Mouse (Mus musculus): ENCODE results near the gene C1galt1. TPM values are rescaled to one million over a fixed set of nuclear protein-coding genes. Genes with fewer than 3 reads are reported as not detected.

The C1galt1 gene
- polyA plus RNA-seq (2012; ENCODE audit: low replicate concordance) = 7.4 and 10.2 TPM in 2 replicates

DNA sequence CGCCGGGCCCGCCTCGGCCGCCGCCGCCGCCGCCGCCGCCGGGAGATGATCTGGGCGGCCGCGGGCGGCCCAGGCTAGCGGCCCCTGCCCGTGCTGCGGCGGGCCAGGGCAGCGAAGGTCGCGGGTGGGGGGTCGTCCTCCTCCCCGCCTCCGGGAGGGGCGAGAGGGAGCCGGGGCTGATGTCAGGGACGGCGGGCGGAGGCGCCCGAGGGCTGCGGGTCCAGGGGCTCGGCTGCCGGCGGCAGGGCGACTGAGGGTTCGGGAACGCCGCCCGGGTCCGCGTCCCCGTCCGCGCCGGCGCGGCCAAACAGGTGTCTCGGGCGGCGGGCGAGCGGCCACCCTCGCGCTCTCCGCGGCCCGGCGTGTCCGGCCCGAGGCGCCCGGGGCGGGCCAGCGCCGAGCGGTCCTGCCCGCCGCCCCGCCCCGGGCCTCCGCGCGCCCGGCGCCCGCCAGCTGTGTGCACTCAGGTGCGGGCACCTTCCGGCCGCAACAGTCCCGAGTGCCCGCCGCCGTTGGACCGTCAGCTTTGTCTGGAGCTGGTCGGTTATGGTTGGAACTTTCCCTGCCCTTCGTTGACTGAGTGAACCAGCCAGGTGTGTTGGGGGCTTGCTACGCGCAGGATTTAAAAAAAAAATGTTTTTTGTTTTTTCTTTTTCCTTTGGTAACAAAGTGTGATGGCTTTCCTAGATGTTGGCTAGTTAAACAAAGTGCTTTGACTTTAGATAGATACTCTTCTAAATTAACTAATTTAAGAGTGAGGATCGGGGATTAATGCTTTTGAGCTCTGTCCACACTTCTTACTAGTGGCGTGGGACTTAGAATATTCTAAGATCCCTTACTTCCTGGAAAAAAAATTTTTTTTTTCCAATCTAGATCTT, at the start of gene C1galt1:
Gene C1galt1, plus strand, starts transcription at position 41 of the 878 bp plus-strand sequence.

Other genes starting within 250 kb of the C1galt1 start
- 34.2 and 42.1 TPM in 2 replicates for gene Asns, start 151.6 kb upstream of the C1galt1 start, polyA plus RNA-seq (2012; ENCODE audit: low replicate concordance)